Mouse (Mus musculus) brain, embryonic 14.5 days (tissue): ENCODE measurements around the gene Itgb6. TPM values are rescaled to one million over a fixed set of nuclear protein-coding genes. Genes with fewer than 3 reads are reported as not detected.

Source experiments
- DNase-seq: peaks from one replicate; pipeline ENCODE4 v3.0.0-alpha.2; 2011; ENCODE audit warnings: low read depth
- CTCF ChIP-seq: fragments of 200-500 bp; IDR thresholded peaks from 2 replicates; pipeline ENCODE4 v1.5.1; 2012; ENCODE audit warnings: inconsistent platforms, mild to moderate bottlenecking, moderate library complexity, borderline replicate concordance; ENCODE audit not compliant: insufficient read depth, insufficient read length; ENCODE audit errors: extremely low read depth
- POLR2A ChIP-seq: fragments of 200-500 bp; IDR thresholded peaks from 2 replicates; pipeline ENCODE4 v1.6.1; 2012; ENCODE audit warnings: mild to moderate bottlenecking, inconsistent platforms, borderline replicate concordance; ENCODE audit not compliant: poor library complexity, insufficient read depth, insufficient read length, severe bottlenecking; ENCODE audit errors: extremely low read depth
- polyA plus RNA-seq: library from polyadenylated mRNA; depleted of rRNA; stranded (reverse); fragments of >200 nt; gene quantifications from 2 replicates; pipeline ENCODE4 v1.2.3, GENCODE M21; 2012

Itgb6 gene
- polyA plus RNA-seq, 1 experiment, result 0.15 TPM

- TF ChIP-seq POLR2A, result no peak
- TF ChIP-seq CTCF, result no peak
- no peak for DNase-seq
Observed at GRCm38 (mm10) chr2:60684168-60684567, 38.3 kb downstream of the Itgb6 start.

- no peak for DNase-seq
- TF ChIP-seq CTCF (no peak), POLR2A (no peak)
Observed at GRCm38 (mm10) chr2:60682554-60682953, 39.9 kb downstream of the Itgb6 start.

GRCm38 (mm10) chr2:60674413-60674812, 48.0 kb downstream of the Itgb6 start:
- no peak for DNase-seq
- TF ChIP-seq POLR2A (no peak), CTCF (no peak)

- peak; percentile 17 for DNase-seq
- TF ChIP-seq CTCF (no peak), POLR2A (no peak)
Observed at GRCm38 (mm10) chr2:60672973-60673954, 49.2 kb downstream of the Itgb6 start.

DNA sequence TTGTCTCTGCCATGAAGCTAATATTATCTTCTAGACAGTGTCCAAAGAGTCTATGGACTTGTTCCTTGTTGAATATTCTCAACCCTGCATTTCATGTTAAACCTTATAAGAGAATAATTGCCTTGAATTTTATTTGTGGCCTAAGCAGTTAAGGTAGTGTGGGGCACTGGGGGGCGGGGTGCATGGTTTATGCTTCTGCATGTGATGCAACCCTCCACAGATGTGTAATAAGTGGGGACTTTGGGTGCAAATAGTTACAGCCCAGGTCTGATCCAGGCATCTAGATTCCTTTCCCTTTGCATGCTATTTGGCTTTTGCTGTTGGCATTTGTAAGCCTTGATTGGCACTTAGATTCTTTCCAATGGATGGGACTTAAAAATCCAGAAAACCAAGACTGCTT, 51.2 kb downstream of the Itgb6 start:
- no peak for DNase-seq
- TF ChIP-seq CTCF, result no peak
- TF ChIP-seq POLR2A, result no peak

DNA sequence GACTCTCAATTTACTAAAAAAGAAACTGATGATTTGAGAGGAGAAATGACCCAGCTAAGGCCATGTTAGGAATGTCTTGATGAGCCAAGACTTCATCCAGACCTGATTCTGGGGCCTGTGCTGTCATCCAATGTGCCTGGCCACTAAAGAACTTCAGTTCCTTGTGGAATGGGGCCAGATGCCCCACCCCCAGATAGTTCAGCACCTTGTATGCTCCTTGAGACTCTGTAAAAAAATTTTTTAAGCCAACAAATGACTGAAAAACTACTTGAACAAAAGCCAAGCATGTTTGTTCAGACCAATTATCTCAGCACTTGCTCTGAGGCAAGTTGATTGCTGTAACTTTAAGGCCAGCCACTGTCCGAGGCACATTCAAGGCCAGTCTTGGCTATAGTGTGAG, 59.4 kb downstream of the Itgb6 start:
- TF ChIP-seq CTCF (no peak), POLR2A (no peak)
- no peak for DNase-seq

GRCm38 (mm10) chr2:60659993-60660392, 62.5 kb downstream of the Itgb6 start:
- no peak for TF ChIP-seq CTCF
- TF ChIP-seq POLR2A, result no peak
- no peak for DNase-seq

DNA sequence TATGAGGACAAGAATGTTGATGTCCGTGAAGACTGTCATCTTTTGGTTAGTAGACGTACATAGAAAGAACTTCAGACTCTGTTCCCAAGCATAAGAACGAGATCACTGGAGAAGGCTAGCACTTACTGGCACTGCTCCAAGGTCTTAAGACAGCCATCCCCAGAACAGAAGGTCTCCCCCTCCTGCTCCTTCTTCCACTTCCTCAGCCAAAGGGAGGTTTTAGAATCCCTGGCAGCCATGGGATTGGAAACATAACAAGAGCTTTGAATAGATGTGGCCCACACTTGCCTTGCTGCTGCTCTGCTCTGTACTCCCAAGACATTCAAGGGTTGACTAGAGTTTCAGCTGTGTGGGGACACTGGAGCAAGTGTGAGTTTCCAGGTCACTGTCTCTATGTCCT, 63.5 kb downstream of the Itgb6 start:
- no peak for DNase-seq
- no peak for TF ChIP-seq POLR2A

DNA sequence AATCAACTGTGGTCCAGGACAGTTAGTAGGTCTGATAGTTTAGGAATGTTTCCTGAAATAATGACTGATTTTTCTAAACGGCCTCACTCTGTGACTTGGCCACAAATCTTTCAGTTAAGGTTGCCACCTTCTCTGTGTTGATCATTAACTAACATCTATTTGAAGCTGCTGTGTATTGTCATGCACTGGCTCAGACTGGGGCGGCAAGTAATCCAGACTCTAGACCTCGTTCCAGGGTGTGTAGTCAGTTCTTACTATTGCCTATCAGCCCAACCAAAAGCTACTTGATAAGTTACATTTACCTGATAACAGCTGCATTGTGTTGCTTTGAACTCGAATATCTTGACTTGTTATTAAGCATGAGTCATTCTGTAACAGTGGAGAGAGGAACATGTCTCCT, 67.6 kb downstream of the Itgb6 start:
- TF ChIP-seq POLR2A, result no peak
- no peak for TF ChIP-seq CTCF
- DNase-seq, result no peak

DNA sequence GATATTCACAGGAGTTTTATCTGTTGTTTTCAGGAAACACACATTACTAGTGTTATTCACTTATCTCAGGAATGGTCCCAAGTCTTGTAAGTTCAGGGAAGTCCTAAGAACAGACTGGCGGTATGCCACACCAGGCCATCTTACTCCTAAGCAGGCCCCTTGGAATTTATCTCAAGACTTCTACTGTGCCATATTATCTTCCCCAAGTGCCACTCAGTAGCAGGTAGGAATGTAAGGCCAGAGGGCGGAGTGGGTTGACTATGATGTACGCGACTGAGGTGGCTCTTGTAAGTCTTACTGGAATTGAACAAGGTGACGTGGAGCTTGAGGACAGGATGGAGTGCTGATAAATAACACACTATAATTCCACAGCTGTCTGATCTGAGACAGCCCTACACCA, 72.3 kb downstream of the Itgb6 start:
- no peak for DNase-seq
- TF ChIP-seq POLR2A, result no peak
- TF ChIP-seq CTCF, result no peak

- DNase-seq, result no peak
- TF ChIP-seq CTCF (no peak), POLR2A (no peak)
Observed at GRCm38 (mm10) chr2:60647650-60648049, 74.8 kb downstream of the Itgb6 start.

- peak; percentile 32 for DNase-seq
Observed at GRCm38 (mm10) chr2:60646583-60646982, 75.9 kb downstream of the Itgb6 start.

More at GRCm38 (mm10) chr2:60646583-60646982, 75.9 kb downstream of the Itgb6 start:
- TF ChIP-seq POLR2A, result no peak
- TF ChIP-seq CTCF, result no peak
